Mouse (Mus musculus) ovary, adult 18-20 months (tissue): Measurements from ENCODE around the gene Gm10577.

Experiments
- DNase-seq: peaks from one replicate; pipeline ENCODE4 v3.0.0; 2022; ENCODE audit warnings: low spot score, mixed read lengths

Gene Gm10577

DNA sequence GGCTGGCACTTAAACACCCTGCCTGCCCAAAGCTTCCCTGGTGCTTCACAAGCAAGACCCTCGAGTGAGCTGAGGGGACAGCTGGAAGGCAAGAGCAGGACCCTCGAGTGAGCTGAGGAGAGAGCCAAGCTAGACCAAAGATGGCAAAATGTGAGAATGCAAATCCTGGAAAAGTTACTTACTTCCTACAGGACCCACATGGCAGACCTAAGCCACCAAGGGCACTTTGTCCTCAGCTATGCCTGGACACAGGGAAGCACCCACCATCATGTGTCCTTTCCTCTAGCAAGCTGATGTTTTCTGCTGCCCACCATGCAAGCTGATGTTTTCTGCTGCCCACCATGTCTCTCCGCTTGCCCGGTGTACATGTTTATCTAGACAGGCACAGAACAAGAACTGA lies at the start of gene Gm10577:
TSS of gene Gm10577 (minus strand) at position 101 of the 400 bp plus-strand sequence.
- no peak for DNase-seq

- DNase-seq, result peak; percentile 6
Measured at GRCm38 (mm10) chr4:101069154-101069971, 48.9 kb upstream of the Gm10577 start.

- peak; percentile 21 for DNase-seq
Measured at GRCm38 (mm10) chr4:101068786-101069153, 48.3 kb upstream of the Gm10577 start, which contains the start of gene Raver2. Gene Raver2, plus strand, starts transcription at chr4:101068983.

DNA sequence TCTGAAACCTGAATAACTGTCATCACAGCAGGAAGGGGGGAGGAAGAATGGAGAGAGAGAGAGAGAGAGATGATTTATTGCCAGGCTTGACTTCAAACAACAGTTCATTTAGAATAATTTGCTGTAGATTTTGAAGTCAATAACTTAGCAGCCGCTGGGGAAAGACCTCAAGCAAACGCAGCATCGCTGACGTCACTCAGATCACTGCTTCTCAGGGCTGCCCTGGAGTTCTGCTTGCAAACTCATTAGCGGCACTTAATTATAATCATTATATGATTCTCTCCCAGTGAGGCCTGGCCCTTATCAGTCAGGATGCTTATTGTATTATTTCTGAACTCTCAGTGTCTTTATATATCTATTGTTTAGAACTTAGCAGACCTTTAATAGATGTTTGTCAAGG lies 45.9 kb upstream of the Gm10577 start:
- no peak for DNase-seq

DNA sequence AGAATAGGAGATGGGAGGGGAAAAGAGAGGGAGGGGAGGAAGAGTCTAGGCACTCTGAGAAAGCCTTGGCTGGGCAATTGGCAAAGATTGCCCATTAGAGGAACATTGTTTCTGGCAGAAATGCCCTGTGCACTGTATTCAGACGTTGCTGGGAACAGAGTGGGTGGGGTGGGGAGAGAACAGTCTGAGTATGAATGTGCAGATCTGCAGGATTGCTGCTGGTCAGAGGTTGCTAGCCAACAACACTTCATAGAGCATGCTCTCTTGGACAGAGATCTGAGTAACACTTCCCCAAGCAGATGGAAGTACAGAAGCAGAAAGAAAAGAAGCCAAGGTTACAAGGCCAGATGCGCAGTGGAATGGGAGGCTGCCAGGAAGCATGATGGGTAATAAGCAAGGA lies 41.6 kb upstream of the Gm10577 start:
- peak; percentile 4 for DNase-seq

GRCm38 (mm10) chr4:101046576-101046975 lies 26.1 kb upstream of the Gm10577 start:
- DNase-seq, result no peak

DNA sequence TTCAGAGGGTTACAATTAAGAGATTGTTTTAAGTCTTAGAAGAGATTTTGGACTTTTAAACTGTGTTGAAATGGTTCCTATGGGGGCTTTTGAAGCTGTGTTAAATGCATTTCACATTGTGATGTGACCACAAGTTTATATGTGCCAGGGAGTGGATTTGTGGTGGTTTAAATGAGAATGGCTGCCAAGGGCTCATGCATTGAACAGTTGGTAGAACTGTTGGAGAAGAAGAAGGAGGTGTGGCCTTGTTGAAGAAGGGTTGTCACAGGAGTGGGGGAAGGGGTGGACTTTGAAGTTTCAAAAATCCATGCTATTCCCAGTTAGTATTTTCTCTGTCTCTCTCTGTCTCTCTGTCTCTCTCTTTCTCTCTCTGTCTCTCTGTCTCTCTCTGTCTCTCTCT lies 23.7 kb upstream of the Gm10577 start:
- no peak for DNase-seq

DNA sequence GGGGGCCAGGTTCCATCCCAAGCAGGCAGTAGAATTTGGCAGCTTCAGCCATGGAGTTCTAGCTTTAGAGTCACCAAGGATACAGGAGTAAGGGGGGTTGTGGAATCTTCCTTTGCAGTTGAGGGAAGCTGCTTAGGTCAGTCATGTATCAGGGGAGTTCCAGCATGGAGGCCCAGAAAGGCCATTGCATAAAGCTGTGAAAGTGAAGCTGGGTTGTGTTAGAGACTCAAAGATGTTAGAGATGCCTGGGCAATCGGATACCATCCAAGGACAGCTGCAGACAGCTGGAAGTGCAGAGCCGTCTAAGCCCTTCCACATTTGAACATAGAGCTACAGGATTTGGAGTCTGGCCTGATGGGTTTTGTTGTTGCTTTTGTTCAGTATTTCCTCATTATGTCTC lies 23.2 kb upstream of the Gm10577 start:
- no peak for DNase-seq

GRCm38 (mm10) chr4:101037156-101037555 lies 16.7 kb upstream of the Gm10577 start:
- DNase-seq, result no peak

DNA sequence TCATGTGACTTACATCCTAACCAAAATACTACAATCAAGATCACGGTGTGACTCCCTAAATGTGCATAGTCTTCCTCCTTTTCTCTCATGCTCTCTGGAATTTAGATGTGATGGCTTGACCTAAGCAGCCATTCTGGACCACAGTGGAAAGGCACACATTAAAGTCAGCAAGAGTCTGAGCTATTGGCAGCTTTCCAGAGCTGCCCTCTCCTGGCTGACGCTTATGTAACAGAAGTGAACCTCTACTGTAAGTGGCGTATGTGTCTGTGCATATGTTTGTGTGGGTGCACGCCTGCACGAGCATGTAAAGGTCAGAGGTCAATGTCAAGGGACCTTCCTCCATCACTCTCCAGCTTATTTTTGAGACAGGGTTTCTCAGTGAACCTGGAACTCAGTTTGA lies 14.6 kb upstream of the Gm10577 start:
- no peak for DNase-seq

- no peak for DNase-seq
Measured at GRCm38 (mm10) chr4:101033047-101033446, 12.6 kb upstream of the Gm10577 start.

DNA sequence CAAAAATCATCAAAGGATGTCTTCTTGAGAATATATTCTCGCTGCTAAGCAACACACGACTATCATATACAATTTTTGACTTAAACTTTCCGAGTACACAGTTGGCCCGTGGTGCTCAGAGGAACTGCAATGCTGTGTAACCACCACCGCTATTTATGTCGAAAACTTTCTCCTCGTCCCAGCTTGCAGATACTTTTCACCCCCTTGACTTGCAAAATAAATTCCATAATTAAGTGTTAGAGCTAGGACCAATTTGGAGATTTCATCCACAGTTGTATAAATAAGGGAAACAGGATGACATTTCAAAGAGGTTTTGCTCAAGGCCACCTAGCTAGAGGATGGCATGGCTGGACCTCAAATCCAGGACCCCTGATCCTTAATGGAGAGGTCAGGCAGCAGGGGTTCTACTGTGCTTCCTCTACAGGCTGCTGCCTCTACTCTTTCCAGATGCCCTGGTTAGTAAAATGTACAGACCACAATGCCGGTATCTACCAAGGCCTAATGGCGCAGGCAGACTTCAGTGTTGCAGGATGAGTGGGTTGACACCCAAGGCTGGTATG lies 7.4 kb upstream of the Gm10577 start:
- no peak for DNase-seq

GRCm38 (mm10) chr4:101026995-101027394 lies 6.5 kb upstream of the Gm10577 start:
- no peak for DNase-seq

- DNase-seq, result no peak
Measured at GRCm38 (mm10) chr4:101026566-101026965, 6.1 kb upstream of the Gm10577 start.

- no peak for DNase-seq
Measured at GRCm38 (mm10) chr4:101017806-101018205, 2.7 kb downstream of the Gm10577 start.

- no peak for DNase-seq
Measured at GRCm38 (mm10) chr4:101009092-101009491, 11.4 kb downstream of the Gm10577 start.

GRCm38 (mm10) chr4:101008362-101008769 lies 12.1 kb downstream of the Gm10577 start:
- DNase-seq, result no peak

DNA sequence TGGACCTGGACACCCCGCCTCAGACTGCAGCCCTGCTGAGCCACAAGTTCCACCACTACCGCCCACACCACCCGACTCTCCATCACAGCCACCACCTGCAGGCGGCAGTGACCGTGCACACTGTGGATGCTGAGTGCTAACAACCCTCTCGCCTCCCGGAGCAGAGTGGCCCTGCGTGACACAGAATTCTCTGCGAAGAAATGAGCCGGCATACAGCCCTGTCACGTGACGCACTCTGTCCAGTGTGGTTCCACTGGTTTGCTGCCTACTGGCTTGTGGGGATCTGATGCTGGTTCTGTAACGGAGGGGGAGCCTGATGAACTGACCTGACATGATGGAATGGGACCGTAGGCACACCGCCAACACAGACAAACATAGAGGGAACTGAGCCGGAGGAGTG lies 17.5 kb downstream of the Gm10577 start:
- no peak for DNase-seq

DNA sequence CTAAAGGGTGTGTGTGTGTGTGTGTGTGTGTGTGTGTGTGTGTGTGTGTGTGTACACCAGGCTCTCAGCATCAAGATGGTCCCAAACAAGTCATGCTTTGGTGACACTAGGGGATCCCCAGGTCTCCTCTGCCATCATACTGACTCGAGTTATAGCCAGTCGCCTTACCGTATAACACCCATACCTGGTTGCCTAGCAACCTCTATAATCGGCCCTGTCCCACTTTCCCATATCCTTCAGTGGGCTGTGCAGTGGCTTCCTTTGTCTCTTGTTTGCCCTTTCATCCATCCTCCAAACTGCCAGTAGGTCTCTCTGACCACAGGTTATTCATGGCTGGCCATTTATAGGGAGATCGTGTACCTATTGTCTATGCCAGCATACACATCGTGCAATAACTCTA lies 19.4 kb downstream of the Gm10577 start:
- DNase-seq, result no peak

DNA sequence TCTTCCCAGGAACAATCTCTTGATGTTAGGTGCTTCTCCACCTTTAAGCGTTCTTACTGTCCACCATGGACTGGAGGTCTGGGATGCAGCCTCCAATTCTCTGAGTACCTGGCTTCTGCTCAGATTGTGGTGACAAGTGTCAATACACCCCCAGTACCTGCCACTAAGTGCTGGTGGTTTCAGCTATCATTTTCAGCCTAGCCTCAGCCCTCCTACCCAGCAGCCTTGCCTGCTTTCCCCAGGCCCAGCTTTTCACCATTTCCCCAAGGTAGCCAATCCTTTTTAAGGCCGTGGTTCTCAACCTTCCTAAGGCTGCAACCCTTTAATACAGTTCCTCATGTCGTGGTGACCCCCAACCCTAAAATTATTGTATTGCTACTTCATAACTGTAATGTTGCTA lies 19.9 kb downstream of the Gm10577 start:
- DNase-seq, result no peak

DNA sequence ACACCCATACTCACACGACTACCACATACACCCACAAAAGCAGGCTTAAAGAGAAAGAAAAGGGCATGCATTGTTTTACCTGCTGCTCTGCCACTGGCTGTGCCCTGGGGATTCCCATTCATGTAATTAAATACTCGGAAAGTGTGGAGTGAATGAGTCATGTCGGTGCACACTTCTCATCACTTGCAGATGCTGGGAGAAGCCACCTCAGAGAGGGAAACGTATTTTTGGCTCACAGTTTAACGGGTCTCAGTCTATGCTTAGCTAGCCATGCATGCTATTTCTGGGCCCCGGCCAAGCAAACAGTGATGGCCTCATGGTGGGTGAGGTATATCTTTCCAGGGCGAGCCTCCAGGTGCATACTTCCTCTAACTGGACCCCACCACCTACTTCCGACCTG lies 21.6 kb downstream of the Gm10577 start:
- no peak for DNase-seq

GRCm38 (mm10) chr4:100998145-100998544 lies 22.4 kb downstream of the Gm10577 start:
- DNase-seq, result no peak

- DNase-seq, result no peak
Measured at GRCm38 (mm10) chr4:100996060-100996651, 24.3 kb downstream of the Gm10577 start.
